ENCODE assay signal across 8 mouse cellular contexts in the genomic region with DNA sequence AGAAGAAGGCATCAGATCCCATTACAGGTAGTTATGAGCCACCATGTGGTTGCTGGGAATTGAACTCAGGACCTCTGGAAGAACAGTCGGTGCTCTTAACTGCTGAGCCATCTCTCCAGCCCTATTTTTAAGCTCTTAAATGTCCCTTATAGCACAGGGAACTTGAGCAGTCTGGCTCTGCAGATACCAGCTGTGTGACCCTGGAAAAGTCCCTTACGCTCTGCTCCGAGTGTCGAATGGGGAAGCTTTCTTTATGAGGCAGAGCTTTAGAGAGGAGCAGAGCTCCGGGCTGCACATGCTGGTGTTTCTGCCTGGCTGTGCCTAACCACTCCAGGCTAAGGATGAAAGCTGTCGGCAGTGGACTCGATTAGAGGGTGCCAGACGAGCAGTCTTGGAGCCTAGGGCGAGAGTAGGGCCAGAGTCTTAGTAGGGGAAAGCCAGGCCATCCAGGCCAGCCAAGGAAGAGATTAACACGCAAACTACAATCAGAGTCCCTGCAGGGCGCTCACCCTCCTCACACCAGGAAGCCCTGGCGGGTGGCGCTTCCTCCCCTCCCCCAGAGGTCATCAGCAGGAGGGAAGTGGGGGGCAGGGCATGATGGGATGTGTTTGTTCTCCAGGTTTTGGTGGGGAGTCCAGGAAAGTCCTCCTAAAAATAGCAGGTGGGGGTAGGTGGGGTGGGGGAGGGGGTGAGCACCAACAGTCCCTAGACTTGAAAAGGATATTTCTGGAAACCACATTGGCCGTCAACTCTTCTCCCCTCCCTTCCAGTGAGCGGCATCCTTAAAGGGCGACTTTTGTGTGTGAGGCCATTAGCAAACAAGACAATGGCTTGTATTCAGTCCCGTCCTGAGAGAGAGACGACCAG.
A peak's percentile ranks its signal among the peaks of the same experiment; 100 is the strongest.
DNase-seq lines count a peak whose midpoint lies in the region; ATAC-seq and TF ChIP-seq lines count a peak whose summit lies in the region.

No protein-coding gene starts in this region.

- H3K9me3 ChIP-seq in midbrain, embryonic 10.5 days (replicated peaks), result peaks cover 10% of the 10 kb centered on the region
- no peaks in the 10 kb centered on the region for H3K9me3 ChIP-seq in midbrain, postnatal 0 days (ENCODE audit: low read length)
- peaks cover 16% of the 10 kb centered on the region for H3K9me3 ChIP-seq in embryonic facial prominence, embryonic 10.5 days
- H3K9me3 ChIP-seq in intestine, embryonic 14.5 days (ENCODE audit: control insufficient read depth, low read length), result peaks cover 7% of the 10 kb centered on the region; the same call in 1 of the 2 replicates
- no peaks in the 10 kb centered on the region for H3K9me3 ChIP-seq in liver, embryonic 14.5 days (ENCODE audit: control insufficient read depth, low read length)
- peaks cover 4% of the 10 kb centered on the region for H3K9me3 ChIP-seq in stomach, embryonic 16.5 days (replicated peaks; ENCODE audit: control insufficient read depth, low read length)

- peak; percentile 31 for DNase-seq in midbrain, embryonic 10.5 days (ENCODE audit: low spot score)
- no peak for DNase-seq in midbrain, postnatal 0 days (ENCODE audit: low spot score)
- peak; percentile 65 for DNase-seq in embryonic facial prominence, embryonic 10.5 days (ENCODE audit: low spot score)
- DNase-seq in intestine, embryonic 14.5 days (ENCODE audit: low spot score), result peak; percentile 59
- no peak for DNase-seq in liver, embryonic 14.5 days (ENCODE audit: low read depth in 3 of 3, low spot score in 3 of 3)
- DNase-seq in MN1 (ENCODE audit: low spot score), result no peak
- DNase-seq in thymus, adult 18-20 months, result no peak

- ATAC-seq in midbrain, postnatal 0 days (ENCODE audit: low FRiP score), result no peak
- no peak for ATAC-seq in intestine, embryonic 14.5 days (replicated peaks; ENCODE audit: low FRiP score, low TSS enrichment, low read depth)
- peak; percentile 51 for ATAC-seq in liver, embryonic 14.5 days (ENCODE audit: insufficient read depth)
- peak; percentile 32; the same call in 1 of the 2 replicates for ATAC-seq in stomach, embryonic 16.5 days (ENCODE audit: insufficient read depth, low FRiP score)

- no peak overlapping the region for H3K4me2 ChIP-seq in midbrain, postnatal 0 days (ENCODE audit: low read depth, low read length, poor library complexity, severe bottlenecking)
- H3K4me2 ChIP-seq in intestine, embryonic 14.5 days (ENCODE audit: low read length), result no peak overlapping the region
- H3K4me2 ChIP-seq in liver, embryonic 14.5 days (ENCODE audit: low read depth), result peak overlapping the region; percentile 24
- no peak overlapping the region for H3K4me2 ChIP-seq in stomach, embryonic 16.5 days (ENCODE audit: low read depth, low read length)

- H3K36me3 ChIP-seq in midbrain, embryonic 10.5 days, result peaks cover 16% of the 10 kb centered on the region
- no peaks in the 10 kb centered on the region for H3K36me3 ChIP-seq in midbrain, postnatal 0 days (ENCODE audit: insufficient read depth, low read length)
- H3K36me3 ChIP-seq in embryonic facial prominence, embryonic 10.5 days (replicated peaks), result peaks cover 27% of the 10 kb centered on the region
- 0 out of 2 replicates have a peak, but pooled peaks cover 2% of the 10 kb centered on the region for H3K36me3 ChIP-seq in intestine, embryonic 14.5 days (ENCODE audit: control insufficient read depth, insufficient read depth, low read length)
- no peaks in the 10 kb centered on the region for H3K36me3 ChIP-seq in liver, embryonic 14.5 days (replicated peaks; ENCODE audit: control insufficient read depth, insufficient read depth, low read depth)
- H3K36me3 ChIP-seq in stomach, embryonic 16.5 days (ENCODE audit: control insufficient read depth, insufficient read depth, low read length), result no peaks in the 10 kb centered on the region

- no peak for TF ChIP-seq CTCF in midbrain, postnatal 0 days (IDR thresholded peaks at IDR 0.05)
- TF ChIP-seq CTCF in liver, embryonic 14.5 days (IDR thresholded peaks at IDR 0.05; ENCODE audit: low read depth), result no peak

- peaks cover 4% of the 10 kb centered on the region; the same call in 1 of the 2 replicates for H3K27me3 ChIP-seq in midbrain, embryonic 10.5 days (ENCODE audit: low read depth, poor library complexity, severe bottlenecking)
- H3K27me3 ChIP-seq in midbrain, postnatal 0 days (ENCODE audit: insufficient read depth, low read length), result no peaks in the 10 kb centered on the region
- no peaks in the 10 kb centered on the region for H3K27me3 ChIP-seq in embryonic facial prominence, embryonic 10.5 days (replicated peaks; ENCODE audit: low read depth, poor library complexity, severe bottlenecking)
- H3K27me3 ChIP-seq in intestine, embryonic 14.5 days (replicated peaks; ENCODE audit: control insufficient read depth, insufficient read depth, low read length), result no peaks in the 10 kb centered on the region
- H3K27me3 ChIP-seq in liver, embryonic 14.5 days (ENCODE audit: control insufficient read depth, insufficient read depth, low read length), result no peaks in the 10 kb centered on the region
- no peaks in the 10 kb centered on the region for H3K27me3 ChIP-seq in stomach, embryonic 16.5 days (ENCODE audit: control insufficient read depth, insufficient read depth, low read length)

- H3K4me3 ChIP-seq in midbrain, embryonic 10.5 days, result peak overlapping the region; percentile 18
- no peak overlapping the region for H3K4me3 ChIP-seq in midbrain, postnatal 0 days (ENCODE audit: low read depth, low read length)
- peak overlapping the region; percentile 20; the same call in 1 of the 2 replicates for H3K4me3 ChIP-seq in embryonic facial prominence, embryonic 10.5 days
- no peak overlapping the region for H3K4me3 ChIP-seq in intestine, embryonic 14.5 days (ENCODE audit: low read depth, low read length)
- H3K4me3 ChIP-seq in liver, embryonic 14.5 days (ENCODE audit: insufficient read depth in 1 of 2, low read depth in 2 of 2, low read length in 2 of 2), result no peak overlapping the region
- no peak overlapping the region for H3K4me3 ChIP-seq in stomach, embryonic 16.5 days (replicated peaks; ENCODE audit: low read length)

- peaks cover 40% of the 10 kb centered on the region for H3K4me1 ChIP-seq in midbrain, embryonic 10.5 days
- peaks cover 5% of the 10 kb centered on the region; the same call in 1 of the 2 replicates for H3K4me1 ChIP-seq in midbrain, postnatal 0 days (ENCODE audit: insufficient read depth, low read length)
- H3K4me1 ChIP-seq in embryonic facial prominence, embryonic 10.5 days, result peaks cover 55% of the 10 kb centered on the region
- H3K4me1 ChIP-seq in intestine, embryonic 14.5 days (replicated peaks; ENCODE audit: control insufficient read depth, insufficient read depth, low read length), result peaks cover 14% of the 10 kb centered on the region
- H3K4me1 ChIP-seq in liver, embryonic 14.5 days (replicated peaks; ENCODE audit: control insufficient read depth in 2 of 2, insufficient read depth in 2 of 2, low read length in 1 of 2), result peaks cover 0 to 4% of the 10 kb centered on the region in 2 experiments; a peak in 1 of 4 replicates
- peaks cover 34% of the 10 kb centered on the region for H3K4me1 ChIP-seq in stomach, embryonic 16.5 days (ENCODE audit: control insufficient read depth, insufficient read depth, low read length)

- TF ChIP-seq EP300 in liver, embryonic 14.5 days (IDR thresholded peaks at IDR 0.05; ENCODE audit: low read depth), result no peak

- H3K27ac ChIP-seq in midbrain, embryonic 10.5 days (replicated peaks), result peak overlapping the region; percentile 75
- H3K27ac ChIP-seq in midbrain, postnatal 0 days (ENCODE audit: low read depth, low read length), result no peak overlapping the region
- peak overlapping the region; percentile 78 for H3K27ac ChIP-seq in embryonic facial prominence, embryonic 10.5 days (replicated peaks)
- H3K27ac ChIP-seq in intestine, embryonic 14.5 days (ENCODE audit: low read depth), result peak overlapping the region; percentile 65
- no peak overlapping the region for H3K27ac ChIP-seq in liver, embryonic 14.5 days
- peak overlapping the region; percentile 68 for H3K27ac ChIP-seq in stomach, embryonic 16.5 days (ENCODE audit: low read length)

- no peak overlapping the region for H3K9ac ChIP-seq in midbrain, postnatal 0 days (replicated peaks; ENCODE audit: low read length, poor library complexity, severe bottlenecking)
- no peak overlapping the region for H3K9ac ChIP-seq in intestine, embryonic 14.5 days (ENCODE audit: low read length)
- no peak overlapping the region for H3K9ac ChIP-seq in liver, embryonic 14.5 days (replicated peaks)
- no peak overlapping the region; the same call in 1 of the 2 replicates for H3K9ac ChIP-seq in stomach, embryonic 16.5 days (ENCODE audit: low read length)

- WGBS in midbrain, embryonic 10.5 days, result 10% methylated on average over 18 of the region's 18 CpGs
- WGBS in midbrain, postnatal 0 days, result 22% methylated on average over 18 of the region's 18 CpGs
- 10% methylated on average over 18 of the region's 18 CpGs for WGBS in embryonic facial prominence, embryonic 10.5 days
- 27% methylated on average over 18 of the region's 18 CpGs for WGBS in intestine, embryonic 14.5 days
- 10% methylated on average over 18 of the region's 18 CpGs for WGBS in liver, embryonic 14.5 days (ENCODE audit: insufficient replicate concordance)
- 36% methylated on average over 18 of the region's 18 CpGs for WGBS in stomach, embryonic 16.5 days

Comparison
In these comparisons a context has a peak if more than half of its experiments do, and no peak if none do; other contexts are left out.
1. DNase-seq: peak in midbrain, embryonic 10.5 days (single experiment), embryonic facial prominence, embryonic 10.5 days (single experiment) and intestine, embryonic 14.5 days (single experiment); none in midbrain, postnatal 0 days (single experiment), liver, embryonic 14.5 days (0 of 3), MN1 (single experiment) and thymus, adult 18-20 months (0 of 2).
2. H3K27ac ChIP-seq: peak in midbrain, embryonic 10.5 days (single experiment), embryonic facial prominence, embryonic 10.5 days (single experiment), intestine, embryonic 14.5 days (single experiment) and stomach, embryonic 16.5 days (single experiment); none in midbrain, postnatal 0 days (single experiment) and liver, embryonic 14.5 days (single experiment).
3. H3K4me3 ChIP-seq: peak in midbrain, embryonic 10.5 days (single experiment) and embryonic facial prominence, embryonic 10.5 days (single experiment); none in midbrain, postnatal 0 days (single experiment), intestine, embryonic 14.5 days (single experiment), liver, embryonic 14.5 days (0 of 2) and stomach, embryonic 16.5 days (single experiment).
4. ATAC-seq: peak in liver, embryonic 14.5 days (single experiment) and stomach, embryonic 16.5 days (single experiment); none in midbrain, postnatal 0 days (single experiment) and intestine, embryonic 14.5 days (single experiment).